Mouse (Mus musculus) WW6 (cell line): ENCODE results near the gene Mrpl34.

Experiments
- DNase-seq: peaks from one replicate; pipeline ENCODE4 v3.0.0-alpha.2; 2013; ENCODE audit warnings: low read depth, low spot score

Gene Mrpl34

DNA sequence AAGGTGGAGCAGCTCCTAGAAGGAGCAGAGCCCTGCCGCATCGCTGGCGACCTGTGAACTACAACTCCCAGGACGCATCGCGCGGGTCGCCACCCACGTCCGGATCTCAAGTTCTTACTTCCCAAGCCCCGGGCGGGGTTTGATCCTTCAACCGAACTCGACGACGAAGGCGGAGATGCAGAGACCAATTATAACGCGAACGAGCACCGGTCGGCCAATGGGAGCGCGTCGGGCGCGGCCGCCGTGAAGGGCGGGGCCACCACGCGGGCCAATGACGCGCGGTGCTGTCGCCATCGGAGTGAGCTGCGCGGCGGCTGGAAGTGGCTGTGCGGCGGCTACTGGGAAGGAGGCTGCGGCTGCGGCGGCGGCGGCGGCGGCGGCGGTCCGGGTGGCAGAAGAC, 4.2 kb downstream of the Mrpl34 start, which contains the start of gene Dda1:
Gene Dda1, plus strand, starts transcription at position 284 of the 400 bp plus-strand sequence.
- peak; percentile 100 for DNase-seq

DNA sequence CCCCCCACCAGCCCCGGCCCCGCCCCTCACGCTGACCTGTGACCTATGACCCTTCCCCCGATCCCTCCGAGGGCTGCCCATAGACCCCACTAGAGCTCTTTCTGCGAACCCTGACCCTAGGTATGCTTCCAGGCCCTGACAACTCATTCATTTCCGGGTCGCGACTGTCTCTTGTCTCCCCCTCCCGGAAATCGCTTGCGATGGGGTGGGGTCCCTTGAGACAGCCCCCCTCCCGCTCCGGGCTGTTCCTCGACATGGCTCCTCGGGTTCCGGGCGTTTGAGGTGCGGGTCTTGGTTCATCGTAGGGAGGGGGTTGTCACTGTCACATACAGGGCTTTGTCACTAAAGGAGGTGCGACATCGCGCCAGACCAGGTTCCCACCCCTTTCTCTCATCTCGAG, 4.7 kb downstream of the Mrpl34 start:
- DNase-seq = no peak

DNA sequence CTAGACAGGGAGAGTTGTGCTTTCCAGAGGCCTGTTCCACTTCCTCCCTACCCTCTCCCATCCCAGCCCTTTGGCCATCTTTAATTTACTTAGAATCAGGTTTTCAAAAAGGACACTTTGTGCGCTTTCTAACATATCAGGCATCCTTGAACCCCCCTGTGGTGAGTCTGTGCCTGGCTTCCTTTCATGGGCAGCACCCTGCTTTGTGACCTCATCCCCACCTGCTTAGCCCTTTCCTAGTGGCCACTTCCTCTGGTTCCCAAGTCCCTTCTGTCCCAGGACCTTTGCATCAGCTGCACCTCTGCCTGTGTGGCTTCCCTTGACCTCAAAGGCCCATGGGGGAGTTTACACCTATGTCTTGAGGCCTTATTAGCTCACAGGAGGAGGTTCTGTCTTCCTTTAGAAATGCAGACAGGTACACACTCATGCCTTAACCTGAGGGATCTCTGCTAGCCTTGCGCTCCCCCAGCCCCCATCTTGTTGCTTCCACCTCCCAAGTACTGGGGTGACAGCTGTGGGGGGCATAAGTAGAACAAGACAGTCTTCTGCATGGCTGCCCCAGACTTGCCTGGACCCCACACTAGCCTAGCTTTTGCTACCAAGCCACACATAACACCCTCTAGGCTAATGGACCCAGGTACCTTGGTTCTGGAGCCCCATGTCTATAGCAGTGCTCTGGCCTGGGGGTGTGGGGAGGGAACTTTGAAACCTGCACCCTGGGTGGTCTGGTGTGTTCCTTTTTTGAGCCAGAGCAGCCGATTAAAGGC, 5.6 kb downstream of the Mrpl34 start:
- no peak for DNase-seq

DNA sequence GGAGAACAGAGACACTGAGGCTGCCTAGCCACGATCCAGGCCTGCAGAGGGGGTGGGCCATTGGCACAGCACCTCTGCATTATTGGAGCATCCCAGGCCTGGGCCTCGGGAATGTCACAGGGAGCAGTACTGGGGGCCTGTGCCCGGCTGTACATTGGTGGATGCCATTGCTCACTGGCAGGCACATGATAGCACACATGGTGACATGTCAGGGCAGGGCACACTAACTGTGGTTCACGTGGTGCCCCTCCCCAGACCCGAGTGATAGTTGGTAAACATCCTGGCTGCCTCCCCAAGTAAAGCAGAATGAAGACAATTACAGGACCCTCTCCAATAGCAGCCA, 6.1 kb downstream of the Mrpl34 start:
- no peak for DNase-seq

DNA sequence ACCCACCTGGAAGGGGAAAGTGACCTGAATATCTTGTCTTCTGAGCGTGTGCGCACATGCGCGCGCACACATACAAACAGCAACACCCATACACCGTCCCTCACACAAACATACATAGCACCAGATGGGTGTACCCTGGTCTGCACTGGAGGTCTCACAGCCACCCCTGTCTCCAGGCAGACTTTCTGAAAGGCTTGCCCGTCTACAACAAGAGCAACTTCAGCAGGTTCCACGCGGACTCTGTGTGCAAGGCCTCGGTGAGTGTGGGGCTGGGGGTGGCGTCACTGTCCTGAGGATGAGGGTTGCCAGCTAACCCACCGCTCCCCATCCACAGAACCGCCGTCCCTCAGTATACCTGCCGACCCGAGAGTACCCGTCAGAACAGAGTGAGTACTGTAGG, 7.1 kb downstream of the Mrpl34 start:
- DNase-seq = no peak

DNA sequence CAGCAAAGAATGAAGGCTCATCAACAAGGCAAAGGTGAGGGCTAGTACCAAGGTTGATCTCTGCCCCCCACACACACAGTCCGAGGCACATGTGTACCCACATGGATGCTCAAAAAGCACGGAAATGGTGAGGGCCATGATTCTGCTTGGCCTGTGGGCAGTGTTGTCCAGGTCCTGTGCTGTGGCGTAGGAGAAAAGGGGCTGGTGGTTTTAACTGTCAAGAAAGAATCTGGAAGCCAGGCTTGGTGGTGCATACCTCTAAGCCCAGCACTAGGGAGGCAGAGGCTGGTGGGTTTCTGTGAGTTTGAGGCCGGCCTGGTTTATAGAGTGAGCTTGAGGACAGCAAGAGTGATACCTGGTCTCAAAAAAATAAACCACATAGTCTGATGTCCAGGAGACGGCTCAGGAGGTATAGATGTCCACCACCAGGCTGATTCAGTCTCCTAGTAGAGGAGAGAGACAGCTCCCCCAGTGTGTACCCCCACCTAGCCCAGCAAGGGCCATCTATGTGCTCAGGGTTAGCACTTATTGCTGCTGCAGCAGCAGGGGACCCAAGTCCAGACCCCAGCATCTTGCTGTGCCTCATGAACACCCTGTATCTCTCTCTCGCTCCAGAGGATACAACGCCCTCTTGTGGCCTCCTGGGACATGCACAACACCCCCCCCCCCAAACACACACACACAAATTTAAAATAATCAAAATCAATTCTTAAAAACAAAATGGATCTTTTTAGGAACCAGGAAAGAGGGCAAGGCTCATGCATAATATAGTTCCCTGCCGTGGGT, 8.0 kb downstream of the Mrpl34 start:
- DNase-seq = no peak

DNA sequence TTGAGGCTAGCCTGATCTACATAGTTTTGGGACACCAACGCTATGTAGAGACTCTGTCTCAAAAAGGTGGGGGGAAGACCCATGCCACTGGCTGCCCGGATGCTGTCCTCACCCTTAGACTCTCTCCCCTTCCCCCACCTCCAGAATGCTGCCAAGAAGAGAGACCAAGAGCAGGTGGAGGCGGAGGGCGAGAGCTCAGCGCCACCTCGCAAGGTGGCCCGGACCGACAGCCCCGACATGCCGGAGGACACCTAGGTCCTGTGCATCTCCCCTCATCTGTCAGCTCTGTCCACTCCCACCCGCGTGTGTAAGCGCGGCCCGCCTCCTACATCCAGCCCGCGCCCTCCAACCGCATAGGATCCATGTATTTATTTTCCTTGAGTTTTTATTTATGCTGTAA, 9.6 kb downstream of the Mrpl34 start:
- DNase-seq = no peak

DNA sequence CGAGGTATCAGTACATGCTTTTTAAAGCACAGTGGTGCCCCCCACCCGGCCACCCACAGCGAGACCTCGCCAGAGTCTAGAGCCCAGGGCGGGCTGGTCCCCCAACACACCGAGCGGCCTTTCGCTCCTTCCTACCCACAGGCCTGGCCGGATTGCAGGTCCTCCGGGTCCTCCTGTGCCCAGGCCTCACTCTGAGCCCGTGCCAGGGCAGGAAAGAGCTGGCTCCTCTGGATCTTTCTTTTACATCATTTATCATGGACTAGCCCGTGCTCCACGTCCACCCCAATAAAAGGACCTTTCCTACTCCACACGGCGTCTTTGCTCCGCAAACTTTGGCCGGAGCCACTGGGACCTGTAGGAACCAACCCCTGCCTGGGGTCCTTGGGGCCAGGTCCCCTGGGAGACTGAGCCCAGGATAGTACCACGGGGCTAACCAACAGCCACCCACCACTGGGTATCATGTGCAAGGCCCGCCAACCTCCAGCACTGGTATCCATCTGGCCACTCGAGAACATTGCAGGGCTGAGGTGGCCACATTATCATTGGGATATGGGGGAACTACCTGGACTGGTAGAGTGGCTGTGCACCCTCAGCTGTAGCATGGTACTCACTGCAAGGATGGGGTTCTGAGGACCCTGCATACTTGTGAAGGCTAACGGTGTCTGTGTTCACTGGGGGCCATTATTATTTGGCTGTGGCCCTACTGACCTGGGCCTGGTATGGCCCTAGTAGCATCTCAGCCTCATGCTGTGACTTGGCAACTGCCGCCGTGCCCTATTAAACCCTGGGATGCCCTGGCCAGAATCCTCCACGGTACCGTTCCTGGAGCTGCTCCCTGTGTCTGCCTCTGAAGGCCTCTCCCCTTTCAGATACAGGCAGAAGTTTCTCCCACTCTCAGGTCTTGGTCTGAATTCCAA, 10.3 kb downstream of the Mrpl34 start:
- DNase-seq = no peak

DNA sequence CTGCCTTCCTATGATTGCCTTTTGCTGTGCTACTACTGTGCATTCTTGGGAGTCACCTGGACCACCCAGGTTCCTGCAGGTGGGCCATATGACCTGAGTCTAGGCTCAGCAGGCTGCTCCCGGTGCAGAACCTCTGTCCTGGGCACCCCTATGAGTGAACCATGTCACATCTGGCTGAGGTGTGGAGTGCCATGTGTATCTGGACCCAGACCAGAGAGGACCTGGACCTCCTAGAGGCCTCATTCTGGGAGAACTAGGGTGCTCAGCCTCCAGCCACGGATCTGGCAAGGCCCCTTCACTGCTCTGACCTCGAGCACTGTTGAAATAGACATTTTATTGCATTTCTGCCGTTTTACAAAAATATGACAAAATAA, 10.9 kb downstream of the Mrpl34 start:
- DNase-seq = no peak

DNA sequence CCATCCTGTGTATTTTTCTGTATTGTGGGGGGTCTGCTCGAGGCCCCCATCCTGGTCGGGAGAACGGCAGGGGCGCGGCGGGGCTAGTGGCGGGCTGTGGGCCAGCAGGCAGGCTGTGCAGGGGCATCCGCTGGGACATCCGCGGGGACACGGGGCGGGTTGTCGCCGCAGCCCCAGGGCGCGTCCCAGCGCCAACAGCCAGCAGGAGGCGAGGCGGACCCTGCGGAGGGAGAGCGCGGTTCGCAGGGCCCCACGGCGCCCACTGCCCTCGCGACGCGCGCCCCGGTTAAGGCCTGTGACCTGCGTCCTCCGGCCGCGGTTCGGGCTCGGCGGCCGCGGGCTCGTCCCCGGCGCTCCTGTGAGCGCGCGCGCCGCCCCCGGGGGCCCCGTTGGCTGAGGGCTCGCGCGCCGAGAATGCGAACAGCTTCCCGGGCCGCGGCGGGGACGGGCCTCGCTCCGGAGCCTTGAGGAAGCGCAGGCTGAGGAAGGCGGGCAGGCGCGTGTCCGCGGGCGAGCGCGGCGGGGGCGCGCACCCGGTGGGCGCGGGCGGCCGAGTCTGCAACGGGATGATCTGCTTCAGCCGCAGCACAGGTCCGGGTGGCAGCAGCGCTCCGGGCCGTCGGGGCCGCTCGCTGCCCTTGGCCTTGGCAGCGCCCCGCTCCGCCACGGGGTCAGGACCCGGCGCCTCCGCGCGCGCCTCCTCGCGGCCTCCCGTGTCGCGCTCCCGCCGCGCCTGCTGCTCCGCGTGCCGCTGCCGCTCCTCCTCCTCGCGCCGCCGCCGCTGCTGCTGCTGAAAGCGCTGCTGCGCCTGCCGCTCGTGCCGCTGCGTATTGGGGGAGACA, 11.6 kb downstream of the Mrpl34 start:
- DNase-seq = no peak

DNA sequence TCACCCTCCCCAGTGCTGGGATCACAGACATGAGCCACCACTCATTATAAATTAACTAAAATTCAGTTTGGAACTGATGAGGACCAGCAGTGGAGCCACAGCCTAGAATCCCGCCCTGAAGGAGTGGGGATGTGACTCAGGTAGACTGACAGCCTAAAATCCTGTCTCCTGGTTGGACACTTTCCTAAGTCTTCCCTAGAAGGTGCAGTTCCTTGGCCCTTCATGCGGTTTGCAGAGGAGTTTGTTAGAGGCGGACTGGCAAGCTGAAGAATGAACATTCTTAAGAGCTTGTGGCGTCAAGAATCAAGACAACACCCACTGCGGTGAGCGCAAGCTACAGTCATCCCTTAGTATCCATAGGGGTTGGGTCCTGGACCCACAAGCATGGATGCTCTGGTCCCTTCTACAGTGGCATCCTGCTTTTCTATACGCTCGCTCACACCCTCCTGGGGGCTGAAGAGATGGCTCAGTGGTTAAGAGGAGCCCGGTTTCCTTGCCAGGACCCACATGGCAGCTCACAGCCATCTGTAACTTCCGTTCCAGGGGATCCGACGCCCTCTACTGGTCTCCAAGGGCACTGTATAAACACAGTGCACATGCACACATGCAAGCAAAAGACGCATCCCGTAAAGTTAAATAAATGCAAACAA, 12.6 kb downstream of the Mrpl34 start:
- DNase-seq = no peak

DNA sequence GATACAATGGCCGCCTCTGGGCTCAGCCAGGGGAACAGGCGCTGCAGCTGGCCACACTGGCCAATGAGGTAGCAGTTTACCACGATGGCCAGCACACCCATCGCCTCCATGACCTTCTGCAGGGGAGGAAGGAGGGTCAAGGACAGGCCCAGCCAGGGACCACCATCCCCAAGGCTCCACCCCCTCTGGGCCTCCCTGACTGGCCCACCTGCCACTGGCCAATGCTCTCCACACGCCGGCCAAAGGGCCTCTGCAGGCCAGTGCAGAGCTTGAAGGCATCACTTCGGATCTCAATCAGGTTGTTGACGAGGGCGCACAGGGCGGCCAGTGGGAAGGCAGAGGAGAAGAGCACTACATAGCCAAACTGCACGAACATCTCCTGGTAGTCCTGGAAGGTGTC, 14.2 kb downstream of the Mrpl34 start:
- DNase-seq = no peak

DNA sequence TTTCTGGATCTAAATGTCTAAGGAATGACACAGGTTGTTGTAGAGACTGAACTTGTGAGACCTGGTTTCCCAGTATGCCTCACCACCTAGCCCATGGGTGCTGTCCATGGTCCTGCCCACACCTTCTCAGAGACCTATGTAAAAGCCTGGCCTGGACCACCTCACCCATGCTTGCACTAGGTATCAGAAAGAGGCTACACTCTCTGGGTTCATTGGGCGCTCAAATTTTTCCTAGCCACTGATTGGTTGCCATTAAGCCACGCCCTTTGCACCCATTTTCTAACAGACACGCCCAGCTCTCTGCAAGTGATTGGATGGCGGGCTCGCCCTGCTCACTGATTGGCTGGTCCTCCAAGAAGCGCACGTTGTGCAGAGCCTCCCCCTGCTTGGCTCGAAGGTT, 19.2 kb downstream of the Mrpl34 start:
- DNase-seq = peak; percentile 88

DNA sequence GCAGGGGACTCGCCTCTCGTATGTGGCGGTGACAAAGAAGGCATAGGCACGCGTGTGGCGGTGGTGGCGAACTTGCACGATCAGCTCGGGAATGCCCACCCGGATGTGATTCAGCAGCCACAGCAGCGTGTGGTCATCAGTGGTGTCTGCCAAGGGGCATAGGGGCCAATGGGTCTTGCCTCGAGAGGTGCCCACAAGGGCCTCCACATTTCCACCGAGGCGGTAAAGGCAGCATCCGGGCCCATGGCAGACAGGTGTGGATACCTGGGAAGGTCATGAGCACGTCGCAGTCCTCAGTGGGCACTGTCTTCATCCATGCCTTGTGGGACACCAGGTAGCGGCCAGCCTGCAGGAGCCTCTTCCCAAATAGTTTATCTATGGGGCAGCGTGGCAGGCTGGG, 20.0 kb downstream of the Mrpl34 start:
- DNase-seq = no peak

DNA sequence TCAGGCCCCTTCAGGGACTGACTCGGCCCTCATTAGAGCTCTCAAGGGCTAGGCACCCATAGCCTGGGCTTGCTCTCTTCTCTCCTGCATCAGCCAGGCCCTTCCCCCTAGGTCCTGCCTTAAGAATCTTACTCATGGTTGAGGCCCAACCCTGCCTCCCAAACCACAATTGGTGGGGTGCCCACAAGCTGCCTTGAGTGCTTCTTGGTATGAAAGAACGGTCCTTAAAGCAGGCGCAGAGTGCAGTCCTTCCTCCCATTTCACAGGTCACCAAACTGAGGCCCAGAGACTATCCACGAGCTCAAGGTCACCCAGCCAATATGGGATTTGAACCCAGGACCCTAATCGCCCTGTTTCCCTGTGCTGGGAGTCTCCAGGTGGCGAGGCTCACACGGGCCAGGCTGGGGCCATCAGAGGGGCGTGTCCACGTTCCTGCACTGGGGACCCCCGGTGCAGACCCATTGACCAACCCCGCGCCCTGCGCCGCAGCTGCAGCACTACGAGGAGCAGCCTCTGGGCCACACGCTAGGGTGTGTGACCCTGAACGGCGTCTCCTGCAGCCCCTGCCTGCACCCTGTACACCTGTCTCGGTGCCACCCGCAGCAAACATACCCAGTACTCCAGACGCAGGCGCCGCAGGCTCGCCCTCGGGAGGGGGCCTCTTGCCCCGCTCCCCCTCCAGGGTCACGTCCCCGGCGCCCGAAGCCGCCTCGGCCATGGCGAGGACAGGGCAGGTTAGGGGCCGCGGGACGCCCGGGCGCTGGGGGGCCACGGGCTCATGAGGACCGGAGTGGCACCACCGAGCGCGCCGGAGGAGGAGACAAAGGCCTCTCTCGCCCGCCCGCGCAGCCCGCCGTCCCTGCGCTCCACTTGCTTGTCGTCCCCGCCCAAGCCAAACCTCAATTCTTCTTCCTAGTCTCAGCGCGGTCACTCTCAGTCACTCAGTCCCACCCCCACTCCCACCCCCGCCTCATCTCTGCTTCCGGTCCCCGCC, 20.7 kb downstream of the Mrpl34 start, which contains the start of gene Ano8:
Gene Ano8, minus strand, starts transcription at position 822 of the 994 bp plus-strand sequence.
- no peak for DNase-seq

DNA sequence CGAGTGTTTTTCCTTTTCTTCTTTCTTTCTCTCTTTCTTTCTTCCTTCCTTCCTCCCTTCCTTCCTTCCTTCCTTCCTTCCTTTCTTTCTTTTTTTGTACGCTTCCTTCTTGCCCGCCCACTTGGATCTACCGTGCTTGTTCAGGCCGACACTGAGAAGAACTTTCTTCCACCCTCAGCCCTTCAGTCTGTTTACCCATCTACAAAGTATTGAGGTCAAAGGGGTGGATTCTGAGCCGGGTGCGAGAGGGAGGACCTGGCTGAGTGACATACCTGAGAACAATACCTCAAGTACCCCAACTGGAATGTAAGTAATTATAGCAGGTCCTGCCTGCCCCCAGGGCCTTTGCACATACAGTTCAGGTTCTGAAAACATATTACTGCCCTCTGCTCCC, 21.4 kb downstream of the Mrpl34 start:
- no peak for DNase-seq

DNA sequence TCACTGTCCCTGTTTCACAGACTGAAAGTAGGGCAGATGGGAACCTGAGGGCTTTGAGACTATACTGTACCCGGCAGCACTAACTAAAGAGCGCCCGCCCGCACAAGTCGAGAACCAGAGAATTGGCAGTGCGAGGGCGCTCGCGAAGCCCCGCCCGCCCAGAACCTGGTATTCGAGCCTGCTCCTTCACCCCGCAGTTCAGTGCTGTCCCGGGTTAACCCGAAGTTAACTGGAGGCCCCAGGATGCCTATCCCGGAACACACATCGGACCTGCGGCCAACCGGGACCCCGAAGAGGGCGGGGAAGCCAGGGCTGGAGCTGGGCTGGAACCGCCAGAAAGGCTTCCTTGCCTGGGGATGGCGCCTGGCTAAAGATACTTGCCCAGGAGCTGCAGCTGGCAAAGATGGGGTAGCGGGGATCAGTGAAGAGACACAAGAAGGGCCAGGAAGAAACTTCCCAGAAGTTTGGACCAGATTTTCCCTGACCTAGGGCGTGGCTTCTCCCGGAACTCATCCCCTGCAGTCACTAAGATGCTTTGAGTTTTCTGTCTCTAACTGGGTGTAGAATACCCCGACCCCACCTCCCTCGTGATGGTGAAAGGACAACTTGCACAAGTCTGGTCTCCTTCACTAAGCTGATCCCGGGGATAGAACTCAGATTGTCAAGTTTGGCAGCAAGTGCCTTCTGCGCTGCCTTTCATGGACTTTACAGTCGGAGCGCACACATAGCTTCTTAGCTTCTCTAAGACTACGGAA, 23.1 kb downstream of the Mrpl34 start, which contains the start of gene Gtpbp3:
Gene Gtpbp3, plus strand, starts transcription at position 413 of the 755 bp plus-strand sequence.
- DNase-seq = no peak

DNA sequence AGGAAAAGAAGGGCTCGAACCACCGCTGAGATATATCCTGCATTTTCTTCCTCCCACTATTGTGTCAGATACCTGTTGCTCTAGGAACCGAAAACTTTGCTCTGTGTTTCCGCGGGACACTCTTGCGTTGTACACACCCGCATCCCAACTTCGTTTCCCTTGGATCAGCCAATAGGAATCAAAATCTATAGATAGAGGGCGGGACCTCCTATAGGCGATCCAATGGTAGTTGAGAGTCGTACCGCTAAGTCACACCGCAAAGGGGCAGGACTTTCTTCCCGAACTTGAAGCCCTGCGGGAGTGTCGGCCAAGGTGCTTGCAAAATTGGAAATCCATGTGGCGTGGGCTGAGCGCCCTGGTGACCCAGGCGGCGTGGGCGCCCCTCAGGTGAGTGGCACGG, 23.7 kb downstream of the Mrpl34 start:
- peak; percentile 96 for DNase-seq

DNA sequence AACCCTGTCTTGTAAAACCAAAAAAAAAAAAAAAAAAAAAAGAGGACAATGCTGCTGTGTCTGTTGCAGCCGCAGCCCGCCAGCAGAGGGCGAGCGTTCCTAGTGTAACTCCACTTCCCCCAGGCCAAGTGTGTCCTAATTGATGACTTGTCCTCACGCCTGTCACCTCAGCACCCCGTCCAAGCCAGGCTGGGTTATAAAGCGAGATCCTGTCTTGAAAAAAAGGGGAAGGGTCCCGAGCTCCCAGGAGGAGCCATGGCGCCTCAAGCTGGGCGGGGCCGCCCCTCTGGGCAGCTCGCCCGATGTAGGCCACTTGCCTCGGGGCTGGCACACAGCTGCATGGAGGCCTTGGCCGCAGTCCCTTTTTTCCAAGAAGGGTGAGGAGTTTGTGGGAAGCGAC, 30.3 kb downstream of the Mrpl34 start:
- no peak for DNase-seq
